19 mouse cellular contexts compared by ENCODE assay signal in genomic region chr1:176847118-176847859, GRCm38 (mm10). TPM values are rescaled to one million over a fixed set of nuclear protein-coding genes. Genes with fewer than 3 reads are reported as not detected.
DNase-seq lines count a peak whose midpoint lies in the region; ATAC-seq lines count a peak whose summit lies in the region.
"Had no signal": no experiment of that assay in that cellular context is flagged by ENCODE, and none has a peak within 500 bp of the region (broad histone marks: within the 10 kb centered on the region; RNA-seq: fewer than 3 reads in every experiment).

No protein-coding gene starts in this region.

- H3K9me3 ChIP-seq in hindbrain, embryonic 13.5 days = peaks cover 4% of the 10 kb centered on the region; the same call in 1 of the 2 replicates
- H3K9me3 ChIP-seq in hindbrain, embryonic 10.5 days = peaks cover 5% of the 10 kb centered on the region
- no peaks in the 10 kb centered on the region for H3K9me3 ChIP-seq in megakaryocyte, embryonic 14.5 days
- H3K9me3 ChIP-seq: forebrain, embryonic 15.5 days; kidney, embryonic 15.5 days; liver, embryonic 12.5 days had no signal

- H3K27ac ChIP-seq in hindbrain, embryonic 13.5 days = no peak overlapping the region
- no peak overlapping the region for H3K27ac ChIP-seq in hindbrain, embryonic 10.5 days
- H3K27ac ChIP-seq: embryonic facial prominence, embryonic 10.5 days; forebrain, embryonic 15.5 days; kidney, embryonic 15.5 days; limb, embryonic 13.5 days; liver, embryonic 12.5 days had no signal

- no peak overlapping the region for H3K4me3 ChIP-seq in hindbrain, embryonic 13.5 days
- H3K4me3 ChIP-seq in hindbrain, embryonic 10.5 days = no peak overlapping the region
- H3K4me3 ChIP-seq in megakaryocyte, embryonic 14.5 days (replicated peaks) = peak overlapping the region; percentile 50
- H3K4me3 ChIP-seq: embryonic facial prominence, embryonic 10.5 days; forebrain, embryonic 15.5 days; kidney, embryonic 15.5 days; limb, embryonic 13.5 days; liver, embryonic 12.5 days had no signal

- H3K4me1 ChIP-seq in hindbrain, embryonic 13.5 days (replicated peaks) = 0 out of 2 replicates have a peak, but pooled peaks cover 3% of the 10 kb centered on the region
- peaks cover 4% of the 10 kb centered on the region; the same call in 1 of the 2 replicates for H3K4me1 ChIP-seq in hindbrain, embryonic 10.5 days (replicated peaks)
- peaks cover 65% of the 10 kb centered on the region for H3K4me1 ChIP-seq in megakaryocyte, embryonic 14.5 days
- H3K4me1 ChIP-seq: forebrain, embryonic 15.5 days; liver, embryonic 12.5 days had no signal

- DNase-seq in hindbrain, embryonic 10.5 days (ENCODE audit: low spot score) = no peak
- DNase-seq in retina, embryonic 14.5 days (ENCODE audit: low spot score) = peak; percentile 17
- no peak for DNase-seq in retina, postnatal 1 day
- DNase-seq in ovary, postnatal 14 days (ENCODE audit: low spot score) = no peak
- DNase-seq in right cerebral cortex, postnatal 14 days = no peak
- DNase-seq: adrenal gland, postnatal 25 days; cerebellum, adult 9-11 months; gastrocnemius, postnatal 36 days; kidney, adult 11 months; kidney, postnatal 36 days; lung, adult 18-20 months; lung, postnatal 10 days had no signal

- ATAC-seq in hindbrain, embryonic 13.5 days (ENCODE audit: low FRiP score) = peak; percentile 73
- ATAC-seq: forebrain, embryonic 15.5 days; liver, embryonic 12.5 days had no signal

- H3K27me3 ChIP-seq in hindbrain, embryonic 13.5 days = no peaks in the 10 kb centered on the region
- H3K27me3 ChIP-seq in hindbrain, embryonic 10.5 days (ENCODE audit: insufficient read depth, poor library complexity, severe bottlenecking) = no peaks in the 10 kb centered on the region
- H3K27me3 ChIP-seq in megakaryocyte, embryonic 14.5 days (replicated peaks) = no peaks in the 10 kb centered on the region
- H3K27me3 ChIP-seq: forebrain, embryonic 15.5 days; kidney, embryonic 15.5 days; limb, embryonic 13.5 days; liver, embryonic 12.5 days had no signal

- 68% methylated on average over 10 of the region's 10 CpGs for WGBS in hindbrain, embryonic 13.5 days
- WGBS in hindbrain, embryonic 10.5 days = 85% methylated on average over 10 of the region's 10 CpGs

- H3K9ac ChIP-seq in hindbrain, embryonic 13.5 days = no peak overlapping the region
- H3K9ac ChIP-seq: forebrain, embryonic 15.5 days; kidney, embryonic 15.5 days; limb, embryonic 13.5 days; liver, embryonic 12.5 days had no signal

- no peak overlapping the region for H3K4me2 ChIP-seq in hindbrain, embryonic 13.5 days
- H3K4me2 ChIP-seq: forebrain, embryonic 15.5 days; kidney, embryonic 15.5 days; limb, embryonic 13.5 days; liver, embryonic 12.5 days had no signal

- peaks cover 22% of the 10 kb centered on the region for H3K36me3 ChIP-seq in hindbrain, embryonic 13.5 days
- peaks cover 29% of the 10 kb centered on the region for H3K36me3 ChIP-seq in hindbrain, embryonic 10.5 days
- H3K36me3 ChIP-seq in megakaryocyte, embryonic 14.5 days (replicated peaks; ENCODE audit: low read length) = peaks cover 95% of the 10 kb centered on the region

RNA-seq across cellular contexts. Expression of gene Sdccag8, which starts 32.8 kb away (rescaled TPM):
- 25.7 and 26.5 TPM in 2 replicates for polyA plus RNA-seq in hindbrain, embryonic 13.5 days (2015; fragmentation: Nextera tagmentation; extraction: Ambion mirVana)
- polyA plus RNA-seq in hindbrain, embryonic 10.5 days (2016; fragmentation: Nextera tagmentation; extraction: Ambion mirVana) = 22.1 and 25.3 TPM in 2 replicates
- polyA plus RNA-seq in megakaryocyte, embryonic 14.5 days (2012; ENCODE audit: insufficient read depth, low replicate concordance) = 2.0 and 3.0 TPM in 2 replicates

RNA-seq across cellular contexts. Expression of gene Cep170, which starts 33.4 kb away (rescaled TPM):
- polyA plus RNA-seq in hindbrain, embryonic 13.5 days (2015; fragmentation: Nextera tagmentation; extraction: Ambion mirVana) = 122 and 128 TPM in 2 replicates
- 35.5 and 42.4 TPM in 2 replicates for polyA plus RNA-seq in hindbrain, embryonic 10.5 days (2016; fragmentation: Nextera tagmentation; extraction: Ambion mirVana)
- polyA plus RNA-seq in megakaryocyte, embryonic 14.5 days (2012; ENCODE audit: insufficient read depth, low replicate concordance) = 1.7 and 3.1 TPM in 2 replicates
